Mouse (Mus musculus) CH12.LX (cell line): ENCODE measurements around the gene Smpd1. TPM values are rescaled to one million over a fixed set of nuclear protein-coding genes. Genes with fewer than 3 reads are reported as not detected.
A peak's percentile ranks its signal among the peaks of the same experiment; 100 is the strongest.

Source experiments
- DNase-seq: peaks from one replicate; pipeline ENCODE4 v3.0.0-alpha.2; 2013; ENCODE audit errors: extremely low read depth
- H3K27ac ChIP-seq: 2 replicates; pipeline ENCODE4 v1.5.1; 2012; ENCODE audit warnings: low read depth, mild to moderate bottlenecking, control low read depth, moderate library complexity; ENCODE audit not compliant: insufficient read depth
- H3K27me3 ChIP-seq: replicated peaks from 2 replicates; pipeline ENCODE3; 2012; ENCODE audit warnings: inconsistent platforms
- H3K36me3 ChIP-seq, 2 experiments: replicated peaks in 1 of 2; 2 replicates each; pipeline versions ENCODE3 to v1.6.1; 2012; ENCODE audit warnings: inconsistent platforms in 1 of 2, low read length in 1 of 2, mild to moderate bottlenecking in 1 of 2, mixed read lengths in 1 of 2, moderate library complexity in 1 of 2; ENCODE audit not compliant: control insufficient read depth in 1 of 2, insufficient read depth in 1 of 2
- H3K4me1 ChIP-seq, 2 experiments: 2 replicates each; pipeline ENCODE4 v1.6.1; 2012; ENCODE audit warnings: inconsistent platforms in 1 of 2, moderate library complexity in 1 of 2; ENCODE audit not compliant: insufficient read depth in 2 of 2, control insufficient read depth in 1 of 2
- H3K4me2 ChIP-seq: 2 replicates; pipeline ENCODE4 v1.6.1; 2012; ENCODE audit warnings: low read depth, mild to moderate bottlenecking, control low read depth; ENCODE audit not compliant: poor library complexity, insufficient read depth, severe bottlenecking
- H3K4me3 ChIP-seq, 3 experiments: fragments of 150-350 bp in 1 of 3; sonication (generic) in 1 of 3; replicated peaks in 1 of 3; 2 replicates each; pipeline versions ENCODE3 to v1.5.1; 2011 to 2012; ENCODE audit warnings: low read depth in 2 of 3, low read length in 2 of 3, mild to moderate bottlenecking in 2 of 3, moderate library complexity in 2 of 3, control low read depth in 1 of 3, improper control_type of control experiment in 1 of 3, inconsistent platforms in 1 of 3, mixed read lengths in 1 of 3; ENCODE audit not compliant: poor library complexity in 1 of 3
- H3K79me2 ChIP-seq: replicated peaks from 2 replicates; pipeline ENCODE4 v1.6.1; 2012; ENCODE audit warnings: mild to moderate bottlenecking, moderate library complexity; ENCODE audit not compliant: control insufficient read depth, poor library complexity, insufficient read depth, severe bottlenecking; ENCODE audit errors: extremely low read depth
- H3K9ac ChIP-seq: 2 replicates; pipeline ENCODE4 v1.6.1; 2012; ENCODE audit warnings: low read depth, mild to moderate bottlenecking, control low read depth, moderate library complexity; ENCODE audit not compliant: insufficient read depth
- H3K9me3 ChIP-seq: replicated peaks from 2 replicates; pipeline ENCODE3; 2012; ENCODE audit warnings: low read length, inconsistent platforms, mixed read lengths
- CTCF ChIP-seq, 2 experiments: IDR thresholded peaks in 1 of 2; conservative IDR thresholded peaks in 1 of 2; 2 replicates each; pipeline ENCODE4 v1.5.1; 2011 to 2012; ENCODE audit warnings: low read depth in 2 of 2, low read length in 2 of 2, improper control_type of control experiment in 1 of 2, inconsistent platforms in 1 of 2, mild to moderate bottlenecking in 1 of 2, moderate library complexity in 1 of 2
- ELF1 ChIP-seq: IDR thresholded peaks from 2 replicates; pipeline ENCODE4 v1.6.1; 2014; ENCODE audit warnings: low read depth, mild to moderate bottlenecking, inconsistent platforms, low read length, improper control_type of control experiment
- IRF4 ChIP-seq: IDR thresholded peaks from 2 replicates; pipeline ENCODE4 v1.6.1; 2014; ENCODE audit warnings: low read depth, mild to moderate bottlenecking, inconsistent platforms, low read length, improper control_type of control experiment
- MAX ChIP-seq: IDR thresholded peaks from 2 replicates; pipeline ENCODE4 v1.6.1; 2011; ENCODE audit warnings: low read length, improper control_type of control experiment
- MAZ ChIP-seq: IDR thresholded peaks from 2 replicates; pipeline ENCODE4 v1.6.1; 2012; ENCODE audit warnings: low read depth, mild to moderate bottlenecking, inconsistent platforms, low read length, improper control_type of control experiment, moderate library complexity
- MEF2A ChIP-seq: IDR thresholded peaks from 2 replicates; pipeline ENCODE4 v1.6.1; 2014; ENCODE audit warnings: low read depth, mild to moderate bottlenecking, inconsistent platforms, low read length, improper control_type of control experiment, borderline replicate concordance
- MYC ChIP-seq: IDR thresholded peaks from 2 replicates; pipeline ENCODE4 v1.6.1; 2011; ENCODE audit warnings: low read depth, mild to moderate bottlenecking, improper control_type of control experiment, low read length
- RAD21 ChIP-seq: IDR thresholded peaks from 2 replicates; pipeline ENCODE4 v1.6.1; 2011; ENCODE audit warnings: low read depth, mild to moderate bottlenecking, low read length, improper control_type of control experiment, moderate library complexity
- SIN3A ChIP-seq: IDR thresholded peaks from 2 replicates; pipeline ENCODE4 v1.6.1; 2012; ENCODE audit warnings: low read length, improper control_type of control experiment, inconsistent platforms
- SMC3 ChIP-seq: IDR thresholded peaks from 2 replicates; pipeline ENCODE4 v1.6.1; 2011; ENCODE audit warnings: low read depth, low read length, improper control_type of control experiment
- TBP ChIP-seq: conservative IDR thresholded peaks from 2 replicates; pipeline ENCODE4 v1.6.1; 2011; ENCODE audit warnings: low read depth, low read length, improper control_type of control experiment
- UBTF ChIP-seq: IDR thresholded peaks from 2 replicates; pipeline ENCODE4 v1.6.1; 2012; ENCODE audit warnings: low read depth, mild to moderate bottlenecking, inconsistent platforms, low read length, improper control_type of control experiment, moderate library complexity
- USF1 ChIP-seq: IDR thresholded peaks from 2 replicates; pipeline ENCODE4 v1.6.1; 2014; ENCODE audit warnings: low read depth, mild to moderate bottlenecking, inconsistent platforms, low read length, improper control_type of control experiment
- USF2 ChIP-seq: conservative IDR thresholded peaks from 2 replicates; pipeline ENCODE4 v1.6.1; 2011; ENCODE audit warnings: low read depth, low read length, improper control_type of control experiment
- ZNF384 ChIP-seq: IDR thresholded peaks from 2 replicates; pipeline ENCODE4 v1.6.1; 2012; ENCODE audit warnings: low read depth, low read length, improper control_type of control experiment, inconsistent platforms
- dilution Hi-C: fragments of 300-500 bp; cut with MboI; formaldehyde crosslinking; loops from 2 replicates; pipeline ENCODE4 v1.14.3; 2020; ENCODE audit warnings: low sequenced_read_pairs; ENCODE audit not compliant: extremely low pct_unique_long_range_greater_than_20kb, extremely low pct_ligation_motif_present
- in situ Hi-C: fragments of 300-500 bp; cut with MboI; formaldehyde crosslinking; loops from 3 replicates; pipeline ENCODE4 v1.14.3; 2019; ENCODE audit warnings: low sequenced_read_pairs, low pct_ligation_motif_present, low pct_unique_long_range_greater_than_20kb, mixed read lengths
- polyA plus RNA-seq: library from polyadenylated mRNA; unstranded; fragments of >175 nt; gene quantifications from 2 replicates; pipeline ENCODE4 v1.2.1, GENCODE M21; 2012; ENCODE audit warnings: low read depth; ENCODE audit not compliant: insufficient read length
- total RNA-seq, 2 experiments: library from RNA; depleted of rRNA; stranded (reverse); fragments of 300-350 nt in 1 of 2; fragments of >200 nt in 1 of 2; gene quantifications; 2 replicates each; pipeline ENCODE4 v1.2.3; 2012 to 2014

Smpd1 gene
- total and polyA plus RNA-seq, 3 experiments: 16.9 to 22.5 (median 17.9) TPM

- no peaks in the 10 kb centered on the region for H3K36me3 ChIP-seq
- dilution Hi-C loops (no loop called here), in situ Hi-C loops (no loop called here)
- H3K27me3 ChIP-seq: no peaks in the 10 kb centered on the region
- no peaks in the 10 kb centered on the region for H3K79me2 ChIP-seq
- H3K27ac ChIP-seq: no peak overlapping the region
- H3K9ac ChIP-seq: no peak overlapping the region
- TF ChIP-seq TBP (no peak), CTCF (conservative IDR thresholded peaks at IDR 0.05 in 1 of 2, IDR thresholded peaks at IDR 0.05 in 1 of 2; ENCODE audit: low read depth in 2 of 2, low read length in 2 of 2) (peak; percentile 59 to 91; a peak in 3 of 4 replicates), SMC3 (peak; percentile 79), ZNF384 (no peak), RAD21 (peak; percentile 83)
- H3K4me2 ChIP-seq: no peak overlapping the region
- H3K9me3 ChIP-seq: no peaks in the 10 kb centered on the region
- H3K4me1 ChIP-seq: peaks cover 0 to 5% of the 10 kb centered on the region in 2 experiments; a peak in 2 of 4 replicates
- DNase-seq: peak; percentile 53
- H3K4me3 ChIP-seq: no peak overlapping the region
Observed at GRCm38 (mm10) chr7:105515178-105515577, 39.0 kb upstream of the Smpd1 start.

DNA sequence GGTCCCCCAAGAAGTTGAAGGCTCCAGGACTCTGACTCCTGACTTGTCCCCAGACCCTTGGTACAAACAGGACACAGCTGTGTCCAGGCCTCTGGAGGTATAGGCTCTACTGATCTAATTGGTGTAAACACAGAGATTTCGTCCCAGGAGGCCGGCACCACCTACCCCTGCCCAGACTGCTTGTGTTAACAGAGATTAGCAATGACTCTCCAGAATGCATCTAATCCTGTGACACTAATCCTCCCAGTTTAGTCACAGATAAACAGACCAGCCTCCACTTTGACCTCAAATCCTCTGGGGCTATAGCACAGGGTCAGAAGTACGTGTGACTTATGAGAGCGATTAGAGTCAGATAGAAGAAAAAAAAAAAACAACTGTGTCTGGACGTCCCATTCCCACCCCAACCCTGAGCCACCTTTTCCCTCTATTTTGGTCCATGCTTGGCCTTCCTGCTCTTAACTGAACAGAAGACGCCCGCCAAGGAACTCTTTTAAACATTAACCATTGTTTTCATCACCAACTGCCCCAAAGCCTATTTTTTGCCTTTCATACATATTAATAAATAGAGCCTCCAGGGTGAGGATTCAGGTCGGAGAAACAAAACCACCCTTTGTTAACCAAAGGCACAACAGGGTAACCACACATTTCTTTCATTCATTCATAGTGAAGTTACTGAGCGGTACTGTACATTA lies 37.3 kb upstream of the Smpd1 start:
- Histone ChIP-seq H3K27ac (no peak overlapping the region), H3K4me3 (no peak overlapping the region), H3K4me2 (no peak overlapping the region), H3K79me2 (no peaks in the 10 kb centered on the region), H3K4me1 (peaks cover 0 to 5% of the 10 kb centered on the region in 2 experiments; a peak in 2 of 4 replicates), H3K27me3 (no peaks in the 10 kb centered on the region), H3K36me3 (no peaks in the 10 kb centered on the region), H3K9me3 (no peaks in the 10 kb centered on the region), H3K9ac (no peak overlapping the region)
- in situ Hi-C loops: no loop called here
- dilution Hi-C loops: no loop called here
- TF ChIP-seq UBTF (no peak), IRF4 (no peak), MAX (no peak), MEF2A (no peak), MAZ (no peak), USF2 (no peak), MYC (no peak), USF1 (no peak), ZNF384 (no peak), SIN3A (no peak), TBP (no peak), ELF1 (no peak)
- no peak for DNase-seq
